15 mouse cellular contexts compared by ENCODE assay signal in the genomic region with DNA sequence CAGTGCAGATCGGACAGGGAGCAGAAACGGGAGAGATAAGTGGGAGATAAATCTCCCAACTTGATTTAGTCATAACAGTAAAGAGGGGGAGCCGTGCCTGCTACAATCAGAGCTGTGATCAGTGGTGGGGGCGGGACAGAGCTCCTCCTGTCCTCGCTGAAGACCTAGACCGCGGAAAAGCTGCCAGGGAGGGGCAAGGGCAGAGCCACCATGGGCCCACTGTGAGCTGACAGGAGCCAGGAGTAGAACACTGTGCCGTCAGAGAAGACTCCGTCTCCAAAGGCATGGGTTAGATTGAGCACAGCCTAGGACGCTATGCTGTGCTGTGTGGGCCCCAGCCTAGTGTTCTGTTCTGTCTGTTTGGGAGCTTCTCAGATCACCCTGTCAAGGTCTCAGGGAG.
DNase-seq lines count a peak whose midpoint lies in the region; ATAC-seq lines count a peak whose summit lies in the region.
"Had no signal": no experiment of that assay in that cellular context is flagged by ENCODE, and none has a peak within 500 bp of the region (broad histone marks: within the 10 kb centered on the region; RNA-seq: fewer than 3 reads in every experiment).

No protein-coding gene starts in this region.

- WGBS in hindbrain, embryonic 13.5 days = 55% methylated on average over 10 of the region's 10 CpGs
- WGBS in hindbrain, embryonic 10.5 days = 60% methylated on average over 10 of the region's 10 CpGs
- WGBS in neural tube, embryonic 13.5 days = 52% methylated on average over 10 of the region's 10 CpGs
- 33% methylated on average over 10 of the region's 10 CpGs for WGBS in stomach, embryonic 15.5 days
- 39% methylated on average over 10 of the region's 10 CpGs for WGBS in liver, embryonic 11.5 days

- H3K27me3 ChIP-seq in hindbrain, embryonic 13.5 days = no peaks in the 10 kb centered on the region
- H3K27me3 ChIP-seq in hindbrain, embryonic 10.5 days (ENCODE audit: insufficient read depth, poor library complexity, severe bottlenecking) = peaks cover 16% of the 10 kb centered on the region; the same call in 1 of the 2 replicates
- H3K27me3 ChIP-seq in neural tube, embryonic 13.5 days = no peaks in the 10 kb centered on the region
- no peaks in the 10 kb centered on the region for H3K27me3 ChIP-seq in stomach, embryonic 15.5 days (replicated peaks)
- no peaks in the 10 kb centered on the region for H3K27me3 ChIP-seq in liver, embryonic 11.5 days (replicated peaks; ENCODE audit: control insufficient read depth, insufficient read depth, low read length)
- H3K27me3 ChIP-seq: neural tube, embryonic 12.5 days had no signal

- no peak overlapping the region for H3K4me2 ChIP-seq in hindbrain, embryonic 13.5 days
- no peak overlapping the region for H3K4me2 ChIP-seq in neural tube, embryonic 13.5 days
- no peak overlapping the region for H3K4me2 ChIP-seq in stomach, embryonic 15.5 days
- H3K4me2 ChIP-seq in liver, embryonic 11.5 days = no peak overlapping the region
- H3K4me2 ChIP-seq: neural tube, embryonic 12.5 days had no signal

- ATAC-seq in hindbrain, embryonic 13.5 days (ENCODE audit: low FRiP score) = no peak
- ATAC-seq in neural tube, embryonic 13.5 days (ENCODE audit: low read depth) = peak; percentile 50
- ATAC-seq in granulocyte monocyte progenitor cell, adult 5-6 weeks (replicated peaks; ENCODE audit: poor library complexity, severe bottlenecking) = peak; percentile 26; the same call in 1 of the 2 replicates
- ATAC-seq in stomach, embryonic 15.5 days (ENCODE audit: insufficient read depth, low FRiP score, low read depth) = 0 out of 2 replicates have a peak, but pooled peaks have one; percentile 8
- no peak for ATAC-seq in liver, embryonic 11.5 days (replicated peaks; ENCODE audit: low FRiP score)
- ATAC-seq: activated CD4-positive, CD25-positive, alpha-beta regulatory T cell, adult 4 months had no signal

- no peak for DNase-seq in hindbrain, embryonic 10.5 days (ENCODE audit: low spot score)
- DNase-seq in neural tube, embryonic 10.5 days (ENCODE audit: extremely low spot score, low spot score) = no peak
- DNase-seq in Muller cell, postnatal 12 days (ENCODE audit: inconsistent ontology term) = no peak
- DNase-seq in liver, embryonic 11.5 days (ENCODE audit: low spot score) = no peak
- DNase-seq: cerebellum, adult 11 months; gastrocnemius, postnatal 14 days; heart, postnatal 36 days; layer of hippocampus, adult 9-11 months; lung, postnatal 36 days had no signal

- H3K9ac ChIP-seq in hindbrain, embryonic 13.5 days = peak overlapping the region; percentile 46; the same call in 1 of the 2 replicates
- no peak overlapping the region for H3K9ac ChIP-seq in neural tube, embryonic 13.5 days
- no peak overlapping the region for H3K9ac ChIP-seq in stomach, embryonic 15.5 days
- no peak overlapping the region for H3K9ac ChIP-seq in liver, embryonic 11.5 days (ENCODE audit: low read depth, low read length)
- H3K9ac ChIP-seq: neural tube, embryonic 12.5 days had no signal

- peaks cover 28% of the 10 kb centered on the region for H3K4me1 ChIP-seq in hindbrain, embryonic 13.5 days (replicated peaks)
- H3K4me1 ChIP-seq in hindbrain, embryonic 10.5 days (replicated peaks) = peaks cover 20% of the 10 kb centered on the region
- H3K4me1 ChIP-seq in neural tube, embryonic 13.5 days (replicated peaks) = peaks cover 38% of the 10 kb centered on the region
- peaks cover 13% of the 10 kb centered on the region; the same call in 1 of the 2 replicates for H3K4me1 ChIP-seq in stomach, embryonic 15.5 days
- peaks cover 4% of the 10 kb centered on the region; the same call in 1 of the 2 replicates for H3K4me1 ChIP-seq in liver, embryonic 11.5 days (replicated peaks; ENCODE audit: control insufficient read depth, insufficient read depth, low read length)

- H3K9me3 ChIP-seq in hindbrain, embryonic 13.5 days = no peaks in the 10 kb centered on the region
- H3K9me3 ChIP-seq in hindbrain, embryonic 10.5 days = no peaks in the 10 kb centered on the region
- H3K9me3 ChIP-seq in neural tube, embryonic 13.5 days = no peaks in the 10 kb centered on the region
- H3K9me3 ChIP-seq in stomach, embryonic 15.5 days = no peaks in the 10 kb centered on the region
- H3K9me3 ChIP-seq in liver, embryonic 11.5 days (ENCODE audit: control insufficient read depth, low read length) = no peaks in the 10 kb centered on the region
- H3K9me3 ChIP-seq: neural tube, embryonic 12.5 days had no signal

- no peaks in the 10 kb centered on the region for H3K36me3 ChIP-seq in hindbrain, embryonic 13.5 days
- H3K36me3 ChIP-seq in hindbrain, embryonic 10.5 days = no peaks in the 10 kb centered on the region
- H3K36me3 ChIP-seq in neural tube, embryonic 13.5 days = no peaks in the 10 kb centered on the region
- H3K36me3 ChIP-seq in stomach, embryonic 15.5 days = no peaks in the 10 kb centered on the region
- no peaks in the 10 kb centered on the region for H3K36me3 ChIP-seq in liver, embryonic 11.5 days (ENCODE audit: control insufficient read depth, insufficient read depth, low read length)
- H3K36me3 ChIP-seq: neural tube, embryonic 12.5 days had no signal

- H3K27ac ChIP-seq in hindbrain, embryonic 13.5 days = 0 out of 2 replicates have a peak overlapping the region, but pooled peaks have one; percentile 36
- H3K27ac ChIP-seq in hindbrain, embryonic 10.5 days = no peak overlapping the region
- peak overlapping the region; percentile 52 for H3K27ac ChIP-seq in neural tube, embryonic 13.5 days (replicated peaks)
- H3K27ac ChIP-seq in stomach, embryonic 15.5 days = peak overlapping the region; percentile 60
- no peak overlapping the region for H3K27ac ChIP-seq in liver, embryonic 11.5 days (ENCODE audit: low read depth, low read length)
- H3K27ac ChIP-seq: neural tube, embryonic 12.5 days had no signal

- no peak overlapping the region for H3K4me3 ChIP-seq in hindbrain, embryonic 13.5 days
- H3K4me3 ChIP-seq in hindbrain, embryonic 10.5 days = no peak overlapping the region
- no peak overlapping the region for H3K4me3 ChIP-seq in neural tube, embryonic 13.5 days
- H3K4me3 ChIP-seq in stomach, embryonic 15.5 days (replicated peaks) = no peak overlapping the region
- no peak overlapping the region for H3K4me3 ChIP-seq in liver, embryonic 11.5 days (ENCODE audit: low read depth, low read length)
- H3K4me3 ChIP-seq: neural tube, embryonic 12.5 days had no signal

Comparison
In these comparisons a context has a peak if more than half of its experiments do, and no peak if none do; other contexts are left out.
1. H3K27ac ChIP-seq: peak in hindbrain, embryonic 13.5 days (single experiment), neural tube, embryonic 13.5 days (single experiment) and stomach, embryonic 15.5 days (single experiment); none in hindbrain, embryonic 10.5 days (single experiment) and liver, embryonic 11.5 days (single experiment).
2. ATAC-seq: peak in neural tube, embryonic 13.5 days (single experiment), granulocyte monocyte progenitor cell, adult 5-6 weeks (single experiment) and stomach, embryonic 15.5 days (single experiment); none in hindbrain, embryonic 13.5 days (single experiment) and liver, embryonic 11.5 days (single experiment).